Mouse (Mus musculus) olfactory bulb, adult 2 months (tissue): ENCODE data around the gene Mrpl33.

Source experiments
- CTCF ChIP-seq: fragments of 200-500 bp; IDR thresholded peaks from 2 replicates; pipeline ENCODE4 v1.5.1; 2012; ENCODE audit warnings: low read depth, mild to moderate bottlenecking, low read length, moderate library complexity; ENCODE audit not compliant: insufficient read depth
- POLR2A ChIP-seq: fragments of 200-500 bp; IDR thresholded peaks from 2 replicates; pipeline ENCODE4 v1.6.1; 2012; ENCODE audit warnings: mild to moderate bottlenecking, low read depth, low read length, moderate library complexity; ENCODE audit not compliant: insufficient read depth

DNA sequence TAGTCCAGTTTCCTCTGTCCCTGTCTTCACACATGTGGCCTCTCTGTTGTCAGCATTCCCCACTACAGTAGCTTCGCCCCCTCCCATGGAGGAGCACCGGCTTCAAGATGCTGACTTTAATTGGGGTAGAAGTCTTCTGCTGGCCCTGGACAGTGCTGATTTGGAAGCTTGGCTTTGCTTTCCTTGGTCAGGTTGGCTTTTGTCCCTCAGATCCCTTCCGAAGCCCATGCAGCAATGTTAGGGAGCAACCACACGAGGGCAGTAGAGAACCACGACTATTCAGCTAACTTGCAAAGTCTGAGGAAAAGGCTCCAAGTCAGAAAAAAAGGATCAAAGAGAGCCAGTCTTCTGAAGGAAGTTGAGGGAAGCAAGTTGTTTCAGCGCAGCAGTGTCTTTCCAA lies 33.2 kb upstream of the Mrpl33 start:
- TF ChIP-seq POLR2A: no peak
- TF ChIP-seq CTCF: peak; percentile 47; the same call in 1 of the 2 replicates
